Mouse (Mus musculus): ENCODE results near the gene Vtn. TPM values are rescaled to one million over a fixed set of nuclear protein-coding genes. Genes with fewer than 3 reads are reported as not detected.
A peak's percentile ranks its signal among the peaks of the same experiment; 100 is the strongest.

Gene Vtn
- polyA plus RNA-seq, 1 experiment from 2014 or later = 116 TPM

DNA sequence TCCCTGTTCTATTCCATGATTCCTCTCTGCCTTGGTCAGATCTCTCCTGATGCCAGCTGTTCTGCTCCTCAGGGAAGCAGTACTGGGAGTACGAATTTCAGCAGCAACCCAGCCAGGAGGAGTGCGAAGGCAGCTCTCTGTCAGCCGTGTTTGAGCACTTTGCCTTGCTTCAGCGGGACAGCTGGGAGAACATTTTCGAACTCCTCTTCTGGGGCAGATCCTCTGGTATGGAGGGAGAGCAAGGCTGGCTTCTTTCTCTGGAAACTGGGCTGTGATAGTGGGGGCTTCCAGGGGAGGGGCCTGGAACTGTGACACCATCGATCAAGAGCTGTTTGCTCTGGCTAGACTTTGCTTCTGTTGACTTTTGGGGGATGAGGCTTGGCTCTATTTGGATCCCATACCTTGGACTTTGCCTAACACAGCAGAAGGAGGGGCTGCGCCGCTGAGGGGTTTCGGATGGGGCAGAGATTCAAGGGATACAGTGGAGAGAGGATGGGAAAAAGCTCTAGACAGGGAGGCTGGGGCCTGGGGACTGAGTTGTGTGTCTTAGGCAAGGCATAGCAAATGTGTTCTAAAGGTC lies 1.8 kb downstream of the Vtn start:
- WGBS = 81% methylated on average over 9 of the region's 9 CpGs
- Histone ChIP-seq H3K36me3 (no peaks in the 10 kb centered on the region), H3K9me3 (no peaks in the 10 kb centered on the region), H3K27me3 (replicated peaks) (peaks cover 30% of the 10 kb centered on the region), H3K27ac (no peak overlapping the region), H3K4me3 (no peak overlapping the region), H3K4me1 (peaks cover 13% of the 10 kb centered on the region), H3K4me2 (replicated peaks) (0 out of 2 replicates have a peak overlapping the region, but pooled peaks have one; percentile 5), H3K9ac (0 out of 2 replicates have a peak overlapping the region, but pooled peaks have one; percentile 13)
- no peak for ATAC-seq (ENCODE audit: low FRiP score, low read depth)

DNA sequence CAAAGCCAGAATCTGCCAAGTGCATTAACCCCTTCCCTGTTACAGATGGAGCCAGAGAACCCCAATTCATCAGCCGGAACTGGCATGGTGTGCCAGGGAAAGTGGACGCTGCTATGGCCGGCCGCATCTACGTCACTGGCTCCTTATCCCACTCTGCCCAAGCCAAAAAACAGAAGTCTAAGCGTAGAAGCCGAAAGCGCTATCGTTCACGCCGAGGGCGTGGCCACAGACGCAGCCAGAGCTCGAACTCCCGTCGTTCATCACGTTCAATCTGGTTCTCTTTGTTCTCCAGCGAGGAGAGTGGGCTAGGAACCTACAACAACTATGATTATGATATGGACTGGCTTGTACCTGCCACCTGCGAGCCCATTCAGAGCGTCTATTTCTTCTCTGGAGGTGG lies 2.6 kb downstream of the Vtn start:
- no peak overlapping the region for H3K27ac ChIP-seq
- H3K4me2 ChIP-seq (replicated peaks) = no peak overlapping the region
- peaks cover 6% of the 10 kb centered on the region for H3K36me3 ChIP-seq
- 85% methylated on average over 20 of the region's 20 CpGs for WGBS
- H3K9me3 ChIP-seq = no peaks in the 10 kb centered on the region
- H3K4me3 ChIP-seq = no peak overlapping the region
- H3K4me1 ChIP-seq = peaks cover 5% of the 10 kb centered on the region
- H3K27me3 ChIP-seq (replicated peaks) = peaks cover 27% of the 10 kb centered on the region
- no peak for ATAC-seq (ENCODE audit: low FRiP score, low read depth)
- no peak overlapping the region for H3K9ac ChIP-seq

DNA sequence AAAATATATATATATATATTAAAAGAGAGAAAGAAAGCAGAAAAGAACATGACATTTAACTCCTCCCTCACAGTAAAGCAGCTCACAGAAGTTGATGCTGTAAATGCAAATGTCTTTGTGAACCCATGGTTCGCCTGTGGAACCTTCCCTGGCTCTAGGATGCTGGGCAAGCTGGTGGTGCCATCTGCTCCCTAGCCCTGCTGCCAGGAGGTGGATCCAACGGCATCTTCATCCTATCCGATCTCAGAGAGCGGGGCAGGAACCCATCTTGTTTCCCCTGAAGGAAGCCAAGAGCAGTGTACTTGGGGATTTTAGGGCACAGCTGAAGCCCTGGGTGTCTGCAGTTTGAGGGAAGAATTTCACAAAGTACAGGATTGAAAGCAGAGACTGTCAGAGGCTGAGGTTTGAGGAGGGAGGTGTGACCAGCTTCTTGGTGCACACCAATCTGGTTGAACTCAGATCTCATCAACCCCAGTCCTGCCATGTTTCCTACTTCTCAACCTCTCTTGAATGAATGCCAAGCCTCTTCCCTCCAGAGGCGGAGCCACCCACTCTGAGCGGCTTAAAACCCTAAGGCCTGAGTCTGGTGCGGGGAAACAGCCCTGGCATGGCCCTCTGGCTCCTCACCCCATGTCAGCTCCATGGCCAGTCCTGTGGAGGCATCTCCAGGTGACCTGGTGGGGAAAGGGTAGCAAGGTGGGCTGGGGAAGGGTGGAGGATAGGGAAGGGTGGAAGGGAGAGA lies 4.2 kb downstream of the Vtn start, which contains the start of gene Sebox:
Gene Sebox (plus strand): TSS at position 539 of the 742 bp plus-strand sequence.
- no peak for ATAC-seq (ENCODE audit: low FRiP score, low read depth)
- Histone ChIP-seq H3K9me3 (no peaks in the 10 kb centered on the region), H3K4me3 (no peak within 1 kb of the TSS), H3K9ac (no peak within 1 kb of the TSS), H3K4me1 (no peaks in the 10 kb centered on the region), H3K27me3 (replicated peaks) (peaks cover 27% of the 10 kb centered on the region), H3K27ac (no peak within 1 kb of the TSS), H3K36me3 (peaks cover 20% of the 10 kb centered on the region), H3K4me2 (replicated peaks) (no peak within 1 kb of the TSS)
- 73% methylated on average over 7 of the region's 7 CpGs for WGBS

GRCm38 (mm10) chr11:78505430-78505829 lies 6.5 kb downstream of the Vtn start:
- peaks cover 31% of the 10 kb centered on the region for H3K36me3 ChIP-seq
- no peaks in the 10 kb centered on the region for H3K9me3 ChIP-seq
- no peak overlapping the region for H3K27ac ChIP-seq
- no peak for ATAC-seq (ENCODE audit: low FRiP score, low read depth)
- H3K4me3 ChIP-seq = no peak overlapping the region
- H3K4me1 ChIP-seq = no peaks in the 10 kb centered on the region
- no peak overlapping the region for H3K9ac ChIP-seq
- no peak overlapping the region for H3K4me2 ChIP-seq (replicated peaks)
- peaks cover 11% of the 10 kb centered on the region for H3K27me3 ChIP-seq (replicated peaks)
- WGBS = 78% methylated on average over 3 of the region's 3 CpGs

GRCm38 (mm10) chr11:78509148-78509547 lies 10.3 kb downstream of the Vtn start:
- H3K9ac ChIP-seq = no peak overlapping the region

DNA sequence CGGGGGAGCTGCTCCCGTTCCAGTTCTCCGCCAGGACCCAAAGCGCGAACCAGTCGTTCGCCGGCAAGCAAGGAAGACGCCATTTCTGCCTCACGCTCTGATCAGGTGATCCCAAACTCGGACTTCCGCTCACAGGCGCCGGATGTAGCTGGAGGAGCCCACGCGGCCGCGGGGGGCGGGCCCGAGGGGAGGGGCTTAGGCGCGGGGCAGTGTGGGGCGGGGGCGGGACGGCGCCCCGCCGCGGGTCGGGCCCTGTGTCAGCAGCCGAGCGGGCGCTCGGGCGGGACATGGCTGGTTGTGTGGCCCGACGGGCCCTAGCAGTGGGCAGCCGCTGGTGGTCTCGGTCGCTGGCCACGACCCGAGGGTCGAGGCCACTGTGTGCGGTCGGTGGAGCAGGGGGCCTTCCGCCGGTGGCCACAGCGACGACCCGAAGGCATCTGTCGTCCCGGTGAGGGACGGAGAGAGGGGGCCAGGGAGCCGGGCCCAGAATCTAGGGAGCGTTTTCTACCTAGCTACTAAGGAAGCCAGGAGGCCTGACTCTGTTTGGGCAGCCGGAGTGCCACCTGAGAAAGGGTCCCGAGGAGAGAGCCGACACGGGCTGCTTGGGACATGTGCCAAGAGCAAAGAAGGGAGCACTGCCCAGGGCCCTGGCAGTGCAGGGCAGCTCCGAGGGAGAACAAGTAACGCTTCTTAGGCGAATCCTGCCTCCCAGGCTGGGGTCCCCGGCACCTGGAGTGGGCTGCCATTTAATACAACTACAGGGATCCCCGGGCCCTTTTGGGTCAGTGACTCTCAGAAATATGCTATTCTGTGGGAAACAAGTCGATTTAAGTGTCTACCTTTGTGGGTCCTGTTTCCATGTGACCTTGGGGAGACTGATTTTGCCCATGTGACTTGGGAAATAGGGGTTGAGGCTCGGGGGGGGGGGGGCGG lies 13.4 kb downstream of the Vtn start, which contains the start of the genes Tmem199 and Poldip2:
Gene Tmem199 (minus strand): TSS at position 148 of the 933 bp plus-strand sequence.
Gene Poldip2 (plus strand): TSS at position 169 of the 933 bp plus-strand sequence.
- H3K4me1 ChIP-seq = peaks cover 21% of the 10 kb centered on the region
- peak within 1 kb of the TSS; percentile 59; the same call in 1 of the 2 replicates for H3K27ac ChIP-seq
- no peaks in the 10 kb centered on the region for H3K9me3 ChIP-seq
- ATAC-seq (ENCODE audit: low FRiP score, low read depth) = peak; percentile 95
- peak within 1 kb of the TSS; percentile 90 for H3K4me2 ChIP-seq (replicated peaks)
- H3K36me3 ChIP-seq = peaks cover 42% of the 10 kb centered on the region
- no peaks in the 10 kb centered on the region for H3K27me3 ChIP-seq (replicated peaks)
- peak within 1 kb of the TSS; percentile 89 for H3K4me3 ChIP-seq
- peak within 1 kb of the TSS; percentile 92 for H3K9ac ChIP-seq
- whole genome bisulfite sequencing = 2% methylated on average over 65 of the region's 67 CpGs

More at GRCm38 (mm10) chr11:78509148-78509547, 10.3 kb downstream of the Vtn start:
- no peak overlapping the region for H3K27ac ChIP-seq
- H3K9me3 ChIP-seq = no peaks in the 10 kb centered on the region
- peaks cover 21% of the 10 kb centered on the region for H3K4me1 ChIP-seq
- no peak overlapping the region for H3K4me2 ChIP-seq (replicated peaks)
- H3K4me3 ChIP-seq = no peak overlapping the region
- no peak for ATAC-seq (ENCODE audit: low FRiP score, low read depth)
- 86% methylated on average over 5 of the region's 5 CpGs for WGBS
- H3K36me3 ChIP-seq = peaks cover 31% of the 10 kb centered on the region
- no peaks in the 10 kb centered on the region for H3K27me3 ChIP-seq (replicated peaks)

DNA sequence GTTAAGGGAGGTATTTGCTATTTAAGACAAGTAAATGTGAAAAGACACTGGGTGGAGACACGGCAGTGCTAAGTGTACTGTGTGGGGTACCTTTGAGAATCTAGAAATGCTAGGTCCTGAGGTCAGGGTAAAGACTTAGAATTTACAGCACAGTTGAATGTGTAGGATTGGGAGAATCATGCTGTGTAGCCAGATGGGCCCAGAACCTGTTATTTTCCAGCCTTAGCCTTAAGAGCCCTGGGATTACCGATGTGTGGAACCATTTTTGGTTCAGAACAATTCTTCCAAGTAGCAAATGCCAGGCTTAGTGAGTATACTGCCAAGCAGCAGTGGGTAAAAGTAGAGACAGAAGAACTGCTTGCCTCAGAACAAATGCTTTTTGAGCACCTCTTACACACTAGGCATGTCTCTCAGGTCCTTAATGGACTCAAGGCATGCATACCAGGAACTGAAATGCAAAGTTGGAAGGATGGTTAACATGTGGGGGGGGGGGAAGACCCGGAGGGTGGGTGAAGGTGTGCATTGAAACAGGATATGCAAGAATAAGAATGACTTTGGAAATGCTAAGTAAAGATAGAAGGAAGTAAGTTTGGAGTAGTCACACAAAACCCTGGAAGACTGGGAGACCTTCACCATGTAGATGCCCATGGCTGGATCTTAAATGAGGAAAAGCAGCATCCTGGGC lies 14.4 kb downstream of the Vtn start:
- peak overlapping the region; percentile 90 for H3K4me2 ChIP-seq (replicated peaks)
- H3K27ac ChIP-seq = no peak overlapping the region
- H3K36me3 ChIP-seq = peaks cover 41% of the 10 kb centered on the region
- no peaks in the 10 kb centered on the region for H3K9me3 ChIP-seq
- ATAC-seq (ENCODE audit: low FRiP score, low read depth) = no peak
- H3K27me3 ChIP-seq (replicated peaks) = no peaks in the 10 kb centered on the region
- WGBS = 79% methylated on average over 3 of the region's 3 CpGs
- peaks cover 21% of the 10 kb centered on the region for H3K4me1 ChIP-seq
- H3K9ac ChIP-seq = no peak overlapping the region
- peak overlapping the region; percentile 89 for H3K4me3 ChIP-seq

DNA sequence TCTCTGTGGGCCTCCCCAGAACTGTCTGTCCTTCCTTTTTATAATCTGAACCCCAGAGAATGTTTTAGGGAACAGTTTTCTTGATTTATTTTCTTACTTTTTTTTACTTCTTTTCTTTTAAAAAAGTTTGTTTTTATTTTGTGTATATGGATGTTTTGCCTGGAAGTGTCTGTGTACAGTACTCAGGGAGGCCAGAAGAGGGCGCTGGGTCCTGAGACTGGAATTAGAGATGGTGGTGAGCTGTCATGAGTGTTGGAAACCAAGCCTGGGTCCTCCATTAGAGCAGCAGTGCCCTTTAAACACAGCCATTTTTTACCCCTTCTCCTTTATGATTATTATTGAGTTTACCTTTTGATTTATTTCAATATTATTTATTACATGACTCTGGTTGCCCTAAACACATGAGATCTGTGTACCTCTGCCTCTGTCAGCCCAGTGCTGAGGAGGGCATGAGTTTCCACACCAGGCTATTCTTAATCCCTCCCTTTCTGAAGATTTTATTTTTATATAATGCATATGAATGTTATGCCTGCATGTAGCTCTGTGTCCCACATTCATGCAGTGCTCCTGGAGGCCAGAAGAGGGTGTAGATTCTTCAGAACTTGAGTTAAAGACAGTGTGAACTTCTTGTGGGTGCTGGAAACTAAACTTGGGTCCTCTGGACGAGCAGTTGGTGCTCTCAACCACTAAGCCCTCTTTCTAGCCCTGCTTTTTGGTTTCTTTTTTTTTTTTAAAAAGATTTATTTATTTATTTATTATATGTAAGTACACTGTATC lies 16.8 kb downstream of the Vtn start:
- Histone ChIP-seq H3K4me3 (no peak overlapping the region), H3K27ac (no peak overlapping the region), H3K9ac (no peak overlapping the region), H3K4me1 (peaks cover 21% of the 10 kb centered on the region), H3K27me3 (replicated peaks) (no peaks in the 10 kb centered on the region), H3K9me3 (no peaks in the 10 kb centered on the region), H3K36me3 (peaks cover 55% of the 10 kb centered on the region), H3K4me2 (replicated peaks) (no peak overlapping the region)
- ATAC-seq (ENCODE audit: low FRiP score, low read depth) = no peak
- 62% methylated on average over 2 of the region's 2 CpGs for WGBS

DNA sequence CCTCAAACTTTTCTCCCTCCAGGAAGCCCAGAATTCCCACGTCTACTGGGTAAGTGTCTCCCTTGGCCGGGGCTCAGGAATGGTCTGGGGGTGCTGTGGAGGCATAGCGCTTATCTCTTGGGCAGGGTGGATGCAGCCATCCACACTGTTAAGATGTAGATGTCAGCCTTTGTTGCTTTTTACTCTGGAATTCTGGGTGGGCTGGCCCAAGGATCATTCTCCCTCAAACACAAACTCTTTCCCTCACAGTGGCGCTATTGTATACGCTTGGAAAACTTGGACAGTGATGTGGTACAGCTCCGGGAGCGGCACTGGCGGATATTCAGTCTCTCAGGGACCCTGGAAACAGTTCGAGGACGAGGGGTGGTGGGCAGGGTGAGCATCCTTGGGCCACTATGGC lies 20.0 kb downstream of the Vtn start:
- Histone ChIP-seq H3K36me3 (peaks cover 87% of the 10 kb centered on the region), H3K9me3 (no peaks in the 10 kb centered on the region), H3K4me3 (no peak overlapping the region), H3K4me1 (no peaks in the 10 kb centered on the region), H3K9ac (no peak overlapping the region), H3K27me3 (replicated peaks) (no peaks in the 10 kb centered on the region), H3K4me2 (replicated peaks) (no peak overlapping the region), H3K27ac (no peak overlapping the region)
- WGBS = 92% methylated on average over 10 of the region's 10 CpGs
- no peak for ATAC-seq (ENCODE audit: low FRiP score, low read depth)

GRCm38 (mm10) chr11:78521880-78522279 lies 23.0 kb downstream of the Vtn start:
- no peak overlapping the region for H3K4me3 ChIP-seq
- H3K4me2 ChIP-seq (replicated peaks) = no peak overlapping the region
- H3K36me3 ChIP-seq = peaks cover 90% of the 10 kb centered on the region
- no peaks in the 10 kb centered on the region for H3K27me3 ChIP-seq (replicated peaks)
- WGBS = 91% methylated on average over 3 of the region's 3 CpGs
- no peak overlapping the region for H3K27ac ChIP-seq
- H3K9me3 ChIP-seq = no peaks in the 10 kb centered on the region
- H3K9ac ChIP-seq = no peak overlapping the region
- H3K4me1 ChIP-seq = no peaks in the 10 kb centered on the region
- ATAC-seq (ENCODE audit: low FRiP score, low read depth) = no peak

GRCm38 (mm10) chr11:78522481-78522997 lies 23.6 kb downstream of the Vtn start:
- Histone ChIP-seq H3K4me2 (replicated peaks) (no peak overlapping the region), H3K36me3 (peaks cover 95% of the 10 kb centered on the region), H3K9ac (no peak overlapping the region), H3K27me3 (replicated peaks) (no peaks in the 10 kb centered on the region), H3K27ac (no peak overlapping the region), H3K4me1 (no peaks in the 10 kb centered on the region), H3K4me3 (no peak overlapping the region), H3K9me3 (no peaks in the 10 kb centered on the region)
- 88% methylated on average over 1 of the region's 1 CpGs for WGBS
- ATAC-seq (ENCODE audit: low FRiP score, low read depth) = no peak

Measured in neural tube, embryonic 12.5 days (tissue).